Mouse (Mus musculus): ENCODE data around the gene Slc22a2. TPM values are rescaled to one million over a fixed set of nuclear protein-coding genes. Genes with fewer than 3 reads are reported as not detected.
"Not testable (repeated sequence)": the region's sequence is repeated elsewhere in the genome, so short reads cannot be mapped to it uniquely, and the experiment has no call there.

Gene Slc22a2
- total RNA-seq, 2 experiments from 2014 or later = not detected

DNA sequence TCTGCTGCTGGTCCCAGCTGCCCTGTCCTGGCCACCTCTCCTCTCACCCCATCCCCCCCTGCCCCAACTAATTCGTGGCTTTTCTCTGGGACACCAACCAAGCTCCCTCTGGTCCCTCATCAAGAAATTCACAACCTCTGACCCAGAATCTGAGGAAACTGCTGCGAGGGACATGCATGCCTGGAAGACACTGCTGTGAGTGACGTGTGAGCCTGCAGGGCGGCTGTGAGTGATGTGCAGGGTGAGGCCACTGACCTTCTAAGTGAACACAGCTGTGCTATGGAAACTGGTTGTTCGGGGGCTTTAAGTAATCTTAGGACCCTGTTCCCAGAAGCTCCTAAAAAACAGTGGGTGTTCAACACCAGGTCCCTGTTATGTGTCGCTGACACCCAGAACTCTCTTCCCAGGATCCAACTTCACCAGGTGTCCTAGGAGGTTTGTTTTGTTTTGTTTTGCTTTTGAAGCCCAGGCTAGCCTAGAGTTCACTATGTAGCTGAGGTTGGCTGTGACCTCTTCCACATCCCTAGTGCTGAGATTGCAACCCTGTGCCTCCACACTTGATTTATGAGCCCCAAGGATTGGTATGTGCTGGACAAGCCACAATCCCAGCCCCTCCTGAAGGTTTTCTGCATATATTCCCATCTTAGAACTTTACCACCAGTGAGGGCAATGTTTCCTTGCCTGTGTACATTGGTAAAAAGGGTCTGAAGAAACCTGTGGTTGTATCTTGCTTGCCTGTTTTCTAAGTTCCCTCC is 47.2 kb downstream of the Slc22a2 start:
- DNase-seq (ENCODE audit: low spot score) = no peak

DNA sequence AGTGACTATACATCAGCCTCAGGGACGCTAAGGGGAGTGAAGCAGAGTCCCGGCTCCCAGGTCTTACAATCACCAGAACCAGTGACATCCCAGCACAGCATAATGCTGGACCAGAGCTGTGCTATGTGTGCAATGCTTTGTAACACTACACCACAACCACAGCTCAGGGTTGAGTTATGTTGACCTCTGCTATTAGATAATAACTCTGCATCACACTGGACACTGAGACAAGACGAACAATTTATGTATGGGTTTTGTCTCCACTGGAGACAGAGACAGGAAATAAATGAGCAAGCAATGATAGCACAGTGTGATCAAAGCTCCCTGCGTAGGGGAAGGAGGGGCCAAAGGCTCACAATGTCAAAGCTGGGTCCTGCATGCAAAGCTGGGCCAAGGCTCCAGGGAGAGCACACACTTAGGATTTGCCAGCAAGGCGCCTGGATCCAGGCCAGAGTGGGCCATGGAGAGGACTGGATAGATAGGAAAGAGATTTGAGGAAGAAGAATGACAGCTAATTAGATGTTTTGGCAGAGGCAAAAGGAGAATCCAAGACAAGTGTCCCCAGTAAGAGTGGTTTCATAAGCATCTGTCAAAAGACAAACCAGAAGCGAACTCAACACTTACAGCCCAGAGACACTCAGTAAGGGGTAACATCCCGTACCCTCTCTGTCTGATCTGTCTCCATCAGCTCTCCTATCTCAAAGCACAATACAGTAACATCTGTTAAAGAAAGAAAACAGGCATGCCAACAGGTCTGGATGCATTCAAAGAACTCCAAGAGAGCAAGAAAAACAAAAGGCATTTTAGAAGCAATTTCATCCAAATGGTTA is 48.1 kb downstream of the Slc22a2 start:
- no peak for DNase-seq (ENCODE audit: low spot score)

DNA sequence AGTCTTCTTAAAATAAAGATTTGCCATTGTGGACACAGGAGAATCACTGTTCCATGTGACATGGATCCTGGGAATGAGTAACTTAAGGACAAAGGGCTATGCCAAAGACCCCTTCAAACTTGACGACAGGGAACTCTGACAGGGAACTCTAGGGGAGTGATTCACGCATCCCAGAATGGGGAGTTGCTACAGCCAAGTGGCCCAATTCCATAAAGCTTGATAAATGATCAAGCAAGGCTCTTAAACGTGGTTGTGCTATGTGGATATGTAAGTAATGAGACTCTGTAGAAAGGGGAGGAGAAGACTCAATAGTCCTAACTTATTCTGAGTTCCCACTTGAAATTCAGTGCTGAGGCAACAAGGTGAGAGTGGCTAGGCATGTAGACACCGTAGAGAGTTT is 50.9 kb downstream of the Slc22a2 start:
- DNase-seq (ENCODE audit: low spot score) = no peak

DNA sequence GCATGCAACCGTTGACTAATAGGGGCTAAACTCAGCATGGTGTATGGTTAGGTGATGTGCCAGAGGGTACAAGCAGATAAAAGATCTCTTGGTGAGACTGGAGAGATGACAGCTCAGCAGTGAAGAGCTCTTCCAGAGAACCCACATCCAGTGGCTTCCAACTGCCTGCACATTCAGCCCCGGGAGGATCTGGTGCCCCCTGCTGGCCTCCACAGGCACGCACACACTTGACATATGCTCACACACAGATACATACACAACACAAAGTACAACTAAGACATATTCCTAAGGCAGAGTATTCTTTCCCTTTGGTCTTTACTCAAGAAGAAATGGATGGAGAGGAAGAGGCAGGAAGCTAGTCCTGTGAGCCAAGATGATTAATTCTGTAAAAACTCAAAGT is 55.7 kb downstream of the Slc22a2 start:
- no peak for DNase-seq (ENCODE audit: low spot score)

DNA sequence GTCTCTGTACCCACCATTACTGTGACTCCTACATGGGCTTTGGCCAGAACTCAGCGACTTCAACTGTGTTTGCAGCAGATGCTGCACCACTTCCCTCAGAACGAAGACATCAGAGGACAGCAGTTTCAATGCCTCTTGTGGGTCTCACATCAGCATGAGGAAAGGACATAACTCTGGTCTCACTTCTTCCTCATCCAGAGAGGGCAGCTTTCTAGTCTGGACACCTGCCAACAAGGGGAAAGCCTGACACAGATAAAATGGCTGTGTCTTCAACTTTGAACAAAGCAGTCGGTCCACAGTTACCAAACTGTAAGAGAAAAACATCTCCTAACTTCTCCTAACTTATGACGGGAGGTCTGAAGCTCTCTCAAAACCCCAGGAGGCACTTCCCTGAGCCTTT is 57.2 kb downstream of the Slc22a2 start:
- no peak for DNase-seq (ENCODE audit: low spot score)

DNA sequence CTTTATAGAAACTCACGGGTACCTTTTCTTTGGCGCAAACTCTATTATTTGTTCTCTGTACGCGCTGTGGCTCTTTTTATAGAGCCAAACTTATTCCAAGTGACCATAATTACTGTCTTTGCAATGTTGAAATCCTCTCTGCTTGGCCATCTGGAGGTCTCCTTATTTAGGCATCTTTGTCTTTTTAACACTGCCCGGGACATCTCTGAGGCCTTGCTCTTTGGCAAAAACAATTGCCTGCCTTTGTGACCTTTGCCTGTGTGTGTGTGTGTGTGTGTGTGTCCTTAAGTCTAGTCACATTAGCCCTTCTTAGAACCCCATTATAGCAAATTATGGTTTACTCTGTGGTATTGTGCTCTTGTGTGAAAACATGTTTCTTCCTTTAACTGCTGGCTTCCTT is 61.5 kb downstream of the Slc22a2 start:
- DNase-seq (ENCODE audit: low spot score) = peak; percentile 24

DNA sequence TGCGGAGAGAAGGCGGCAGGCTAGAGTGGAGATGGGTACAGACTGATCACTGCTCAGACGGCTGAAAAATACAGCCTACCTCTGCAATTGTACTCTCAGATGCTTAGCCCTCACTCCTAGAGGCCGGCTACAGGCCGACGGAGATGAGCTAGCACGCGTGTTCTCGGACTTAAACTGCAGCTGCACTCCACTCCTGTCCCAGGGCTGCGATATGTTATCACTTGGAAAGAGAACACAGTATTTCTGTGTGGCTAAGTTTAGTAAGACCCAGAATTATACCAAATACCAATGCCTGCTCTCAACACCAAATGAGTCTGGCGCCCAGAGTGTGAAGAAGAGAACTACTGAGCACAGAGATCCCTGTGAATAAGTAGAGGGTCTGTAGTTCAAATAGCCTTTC is 68.7 kb downstream of the Slc22a2 start:
- no peak for DNase-seq (ENCODE audit: low spot score)

DNA sequence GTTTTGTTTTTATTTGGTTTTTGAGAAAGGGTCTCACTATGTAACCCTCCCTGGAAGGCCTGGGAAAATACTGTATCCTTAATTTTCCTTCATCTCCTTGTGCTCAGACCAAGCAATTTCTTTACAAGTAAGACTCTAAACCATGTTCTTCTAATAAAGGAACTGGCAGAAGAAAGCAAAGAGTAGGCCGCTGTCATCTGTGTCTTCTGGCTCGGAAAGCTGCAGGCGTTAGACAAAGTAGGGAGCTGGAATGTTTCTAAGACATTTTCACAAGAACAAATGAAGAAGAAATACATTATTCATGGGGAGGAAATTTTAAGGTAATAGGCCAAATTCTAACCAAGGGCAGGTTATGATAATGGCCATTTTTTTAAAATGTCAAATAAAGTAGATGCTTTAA is 70.1 kb downstream of the Slc22a2 start:
- no peak for DNase-seq (ENCODE audit: low spot score)

DNA sequence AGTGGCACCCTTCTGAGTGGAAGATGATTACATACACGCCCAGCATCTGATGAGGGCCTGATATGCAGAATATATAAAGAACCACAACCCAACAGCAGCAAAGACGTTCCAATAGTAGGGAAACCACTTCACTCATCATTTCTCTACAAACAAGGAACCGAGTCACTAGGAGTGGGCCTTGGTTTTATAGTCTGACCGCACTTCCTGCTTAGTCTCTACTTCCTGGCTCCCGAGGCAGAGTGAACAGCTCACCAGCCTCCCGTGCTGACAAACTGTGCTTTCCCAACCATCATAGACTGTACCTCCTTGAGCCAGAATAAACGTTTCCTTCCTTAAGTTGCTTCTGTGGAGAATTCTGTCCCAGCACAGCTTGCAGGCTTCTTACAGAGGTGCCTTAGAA is 71.9 kb downstream of the Slc22a2 start:
- no peak for DNase-seq (ENCODE audit: low spot score)

DNA sequence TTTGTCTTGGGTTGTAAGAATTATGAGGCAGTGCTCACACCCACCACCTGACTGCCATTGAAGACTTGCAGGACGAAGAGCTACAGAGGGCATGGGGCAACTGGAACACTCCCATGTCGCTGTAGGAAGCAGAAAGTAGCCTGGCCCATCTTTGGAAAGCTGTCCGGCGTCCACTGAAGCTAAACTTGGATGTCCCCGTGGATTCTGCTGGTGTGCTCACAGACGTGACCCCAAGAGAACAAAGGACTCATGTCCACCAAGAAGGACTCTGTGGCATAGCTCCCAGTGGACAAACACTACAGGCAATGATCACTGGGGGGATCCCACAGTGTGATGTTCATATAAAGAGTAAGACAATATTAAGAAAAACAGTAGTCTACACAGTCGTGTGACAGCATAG is 74.9 kb downstream of the Slc22a2 start:
- DNase-seq (ENCODE audit: low spot score) = no peak

DNA sequence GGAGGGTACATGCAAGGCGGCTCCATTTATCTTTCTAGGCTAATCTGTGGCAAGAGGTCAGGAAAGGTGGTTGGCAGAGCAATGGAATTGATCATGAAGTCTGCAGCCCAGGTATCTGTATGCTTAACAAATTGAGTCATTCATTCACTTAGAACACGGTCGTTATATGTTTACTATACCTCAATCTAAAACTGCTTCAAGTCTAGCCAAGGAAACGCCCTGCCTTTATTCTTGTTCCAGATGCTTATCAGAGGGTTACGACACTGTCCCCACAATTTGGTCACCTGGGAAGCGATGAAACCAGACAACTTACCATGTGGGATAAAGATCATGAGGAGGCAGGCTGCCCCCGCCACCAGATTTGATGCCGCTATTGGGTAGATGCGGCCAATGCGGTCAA is 75.3 kb downstream of the Slc22a2 start:
- DNase-seq (ENCODE audit: low spot score) = no peak

DNA sequence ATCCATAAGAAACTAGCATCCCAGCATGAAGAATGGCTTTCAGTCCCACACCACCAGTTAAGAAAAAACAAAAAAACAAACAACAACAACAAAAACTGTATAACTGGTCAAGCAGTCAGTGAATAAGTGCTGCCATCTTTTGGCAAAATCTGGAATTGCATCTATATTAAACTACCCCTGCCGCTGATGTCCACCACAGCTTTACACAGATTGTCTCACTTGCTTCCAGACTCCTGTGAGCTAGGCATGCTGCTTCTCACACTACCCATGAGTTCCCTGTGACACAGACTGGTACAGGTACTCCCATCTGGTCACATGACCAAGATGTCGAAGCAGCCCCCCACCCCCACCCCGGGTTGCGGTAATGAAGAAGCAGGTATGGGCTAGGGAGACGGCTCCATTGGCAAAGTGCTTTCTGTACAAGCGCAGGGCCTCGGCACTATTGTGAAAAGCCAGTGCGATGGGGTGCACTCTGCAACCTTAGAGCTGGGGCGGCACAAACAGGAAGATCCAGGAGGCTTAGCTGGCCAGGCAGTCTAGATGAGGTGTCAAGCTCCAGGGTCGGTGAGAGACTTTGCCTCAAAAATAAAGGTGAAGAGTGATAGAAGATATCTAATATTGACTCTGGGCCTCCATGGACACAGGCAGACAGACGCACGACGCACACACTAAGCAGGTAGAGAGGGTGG is 76.8 kb downstream of the Slc22a2 start:
- DNase-seq (ENCODE audit: low spot score) = peak; percentile 57

DNA sequence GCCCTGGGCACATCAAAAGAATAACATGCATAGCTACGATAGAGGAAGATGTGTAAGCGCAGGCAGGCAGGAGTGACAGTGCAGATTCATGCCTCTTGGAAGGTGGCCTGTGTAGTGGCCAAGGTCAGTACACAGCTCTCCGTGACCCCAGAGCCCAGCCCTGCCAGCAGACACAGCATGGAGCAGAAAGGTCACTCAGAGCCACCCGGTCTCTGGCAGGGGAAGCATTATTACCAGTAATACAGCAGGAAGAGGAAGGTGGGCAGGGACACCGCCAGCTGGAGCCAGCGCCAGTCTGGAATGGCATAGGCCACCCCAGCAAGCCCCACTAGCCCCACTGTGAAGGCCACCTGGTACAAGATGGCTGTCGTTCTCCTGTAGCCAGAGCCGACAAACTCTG is 80.2 kb downstream of the Slc22a2 start:
- DNase-seq (ENCODE audit: low spot score) = no peak

DNA sequence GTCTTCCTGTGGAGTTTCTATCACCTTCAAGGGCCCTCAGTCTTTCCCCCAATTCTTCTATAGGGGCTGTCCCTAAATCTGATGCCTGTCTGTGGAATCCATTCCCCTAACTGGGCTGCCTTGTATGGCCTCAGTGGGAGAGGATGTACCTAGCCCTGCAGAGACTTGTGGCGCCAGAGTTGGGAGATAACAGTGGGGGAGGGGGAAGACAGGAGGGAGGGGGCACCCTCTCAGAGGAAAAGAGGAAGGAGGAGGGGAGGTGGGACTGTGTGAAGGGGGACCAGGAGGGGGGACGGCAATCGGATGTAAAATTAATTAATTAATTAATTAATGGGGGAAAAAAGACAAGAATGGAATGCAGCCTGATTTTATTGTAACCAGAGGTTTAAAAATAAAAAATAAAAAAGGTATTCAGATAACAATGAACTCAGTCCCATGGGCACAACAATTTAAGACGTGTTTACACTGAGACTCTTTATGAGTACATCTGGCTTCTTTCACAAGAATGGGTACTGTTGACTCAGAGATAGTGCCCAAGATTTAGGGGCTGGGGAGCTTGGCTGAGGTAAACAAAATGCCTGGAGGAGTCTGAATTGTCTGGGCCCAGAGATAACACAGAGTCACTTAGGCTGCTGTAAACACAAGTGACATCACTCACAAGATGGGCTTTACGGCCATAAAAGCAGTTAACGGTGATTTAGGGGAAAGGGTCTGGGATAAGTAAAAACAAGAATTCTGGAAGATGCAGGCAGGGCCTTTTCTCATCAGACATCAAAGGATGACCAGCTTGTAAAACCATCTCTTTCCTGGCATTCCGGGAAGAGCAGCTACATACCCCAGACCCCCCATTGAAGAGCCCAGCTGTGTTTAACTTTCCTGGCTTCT is 84.8 kb downstream of the Slc22a2 start:
- no peak for DNase-seq (ENCODE audit: low spot score)

DNA sequence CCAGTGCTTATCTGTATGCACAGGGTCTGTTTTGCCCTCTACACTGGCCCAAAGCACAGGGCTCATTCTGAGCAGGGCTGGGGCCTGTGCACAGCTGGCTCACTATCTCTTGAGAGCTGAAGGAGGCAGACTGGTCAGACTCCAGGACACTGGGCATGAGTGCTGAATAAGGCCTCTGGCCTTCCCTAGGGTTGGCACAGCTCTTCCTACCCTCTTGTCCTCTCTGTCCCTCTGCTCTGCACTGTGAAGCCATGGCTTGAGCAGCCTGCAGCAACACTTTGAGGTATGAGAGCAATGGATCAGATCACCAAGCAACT is 85.4 kb downstream of the Slc22a2 start:
- DNase-seq (ENCODE audit: low spot score) = no peak

DNA sequence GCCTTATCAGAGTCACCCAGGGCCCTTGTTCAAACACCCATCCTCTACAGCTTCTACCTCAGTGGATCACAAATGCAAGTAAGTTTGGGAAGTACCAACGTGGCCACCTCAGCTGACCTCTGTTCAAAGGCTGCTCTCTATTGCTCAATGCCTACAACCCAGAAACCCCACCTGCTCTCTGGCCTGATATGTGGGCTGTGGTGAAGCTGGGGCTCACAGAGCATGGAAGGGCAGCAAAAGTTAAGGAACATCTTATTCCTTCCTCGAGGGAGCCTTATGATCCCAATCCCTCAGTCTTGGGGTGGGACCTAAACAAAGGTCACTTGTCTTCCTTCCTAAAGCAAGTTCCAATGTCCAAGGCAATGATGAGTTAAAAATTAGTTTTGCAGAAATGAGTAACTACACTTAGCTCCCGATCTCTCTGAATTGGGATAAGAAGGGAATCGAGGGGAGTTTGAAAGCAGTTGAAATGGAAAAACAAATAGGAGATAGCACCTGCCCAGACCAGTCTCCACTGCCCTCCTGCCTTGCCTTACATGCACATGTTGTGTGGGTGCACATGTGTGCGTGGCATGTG is 87.2 kb downstream of the Slc22a2 start:
- DNase-seq (ENCODE audit: low spot score) = no peak

DNA sequence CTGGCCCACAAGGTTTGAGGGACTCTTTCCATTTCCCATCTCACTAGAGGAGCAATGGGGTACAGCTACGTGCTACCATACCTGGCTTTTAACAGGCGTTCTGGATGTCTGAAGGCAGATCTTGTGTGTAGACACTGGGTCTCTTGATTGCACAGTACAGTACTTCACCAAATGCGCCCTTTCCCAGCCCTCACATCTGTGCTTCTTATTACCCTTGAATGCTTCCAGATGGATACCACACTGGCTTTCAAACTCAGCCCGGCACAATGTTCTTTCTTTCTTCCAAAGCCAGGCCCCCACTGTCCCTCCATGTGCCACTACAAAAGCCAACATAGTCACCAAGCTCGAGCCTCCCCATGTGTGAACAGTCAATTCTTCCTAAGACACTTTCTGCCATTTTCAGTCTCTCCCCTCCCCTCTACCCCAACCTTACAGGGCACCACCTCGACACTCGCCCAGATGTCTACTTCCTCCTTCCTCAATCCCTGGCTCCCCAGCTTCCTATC is 88.4 kb downstream of the Slc22a2 start:
- no peak for DNase-seq (ENCODE audit: low spot score)

DNA sequence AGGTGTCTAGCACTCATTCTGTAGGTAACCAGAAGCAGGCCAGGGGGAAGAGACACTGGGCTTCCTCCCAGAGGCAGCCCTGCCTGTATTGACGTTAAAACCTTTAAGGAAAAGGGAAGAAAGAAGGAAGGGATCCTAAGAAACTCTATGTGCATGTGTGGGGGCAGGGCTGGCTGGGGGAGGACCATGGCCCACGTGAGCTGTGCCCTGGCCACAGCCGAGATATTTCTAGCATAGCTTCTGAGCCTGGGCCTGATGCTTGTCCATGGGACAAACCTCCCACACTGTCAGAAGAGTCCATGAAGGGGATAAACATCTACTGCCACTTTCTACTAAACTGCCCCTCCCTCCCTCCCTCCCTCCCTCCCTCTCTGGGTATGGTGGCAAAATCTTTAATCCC is 89.9 kb downstream of the Slc22a2 start:
- no peak for DNase-seq (ENCODE audit: low spot score)

DNA sequence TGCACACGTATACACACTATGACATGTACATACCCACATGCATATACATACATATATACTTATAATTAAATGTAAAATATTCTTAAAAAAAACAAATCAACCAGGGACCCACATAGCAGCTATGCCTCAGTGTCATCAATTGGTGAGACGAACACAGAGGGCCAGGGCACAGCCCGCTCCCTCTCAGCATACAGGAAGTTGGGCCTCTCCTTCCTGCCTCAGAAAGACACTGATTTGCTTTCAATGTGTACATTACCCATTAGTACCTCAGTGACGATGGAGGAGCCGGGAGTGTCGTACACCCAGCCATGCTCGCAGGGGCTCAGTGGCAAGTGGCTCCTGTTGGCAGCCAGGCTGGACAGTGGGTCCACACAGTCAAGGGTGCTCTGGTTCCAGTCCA is 91.0 kb downstream of the Slc22a2 start:
- not testable (repeated sequence) for DNase-seq (ENCODE audit: low spot score)

DNA sequence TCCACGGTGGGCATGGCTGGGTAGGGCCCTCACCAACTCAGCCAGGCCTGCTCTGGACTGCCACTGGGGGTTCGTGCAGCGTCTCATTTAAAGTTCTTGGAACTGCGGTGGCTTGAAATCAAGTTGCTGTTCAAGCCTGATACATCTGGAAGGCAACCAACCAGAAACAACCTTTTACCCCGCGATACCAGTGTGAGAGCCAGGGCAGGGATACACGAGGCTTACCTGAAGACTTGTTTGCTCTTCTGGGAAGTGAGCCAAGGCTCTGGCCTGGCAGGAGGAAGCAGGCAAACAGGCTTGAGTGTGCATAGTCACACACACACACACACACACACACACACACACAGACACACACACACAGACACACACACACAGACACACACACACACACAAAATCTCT is 91.7 kb downstream of the Slc22a2 start, which contains the start of gene Slc22a1:
Gene Slc22a1 (minus strand): TSS at position 184 of the 400 bp plus-strand sequence.
- no peak for DNase-seq (ENCODE audit: low spot score)

DNA sequence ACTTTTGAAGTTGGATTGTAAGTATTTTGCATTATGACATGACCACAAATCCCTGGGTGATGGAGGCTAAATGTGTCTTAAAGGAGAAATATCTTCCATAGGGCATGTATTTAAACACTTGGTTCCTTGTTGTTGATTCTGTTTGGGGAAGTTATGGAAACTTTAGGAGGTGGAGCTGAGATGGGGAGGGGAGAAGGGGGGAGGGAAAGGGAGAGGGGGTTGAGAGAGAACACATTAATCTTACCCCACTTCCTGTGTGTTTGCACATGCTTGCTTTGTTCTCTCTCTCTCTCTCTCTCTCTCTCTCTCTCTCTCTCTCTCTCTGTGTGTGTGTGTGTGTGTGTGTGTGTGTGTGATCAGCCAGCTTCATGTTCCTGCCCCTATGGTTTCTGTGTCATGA is 93.2 kb downstream of the Slc22a2 start:
- DNase-seq (ENCODE audit: low spot score) = no peak
